Mouse (Mus musculus): ENCODE results near the gene Ttc28.

DNA sequence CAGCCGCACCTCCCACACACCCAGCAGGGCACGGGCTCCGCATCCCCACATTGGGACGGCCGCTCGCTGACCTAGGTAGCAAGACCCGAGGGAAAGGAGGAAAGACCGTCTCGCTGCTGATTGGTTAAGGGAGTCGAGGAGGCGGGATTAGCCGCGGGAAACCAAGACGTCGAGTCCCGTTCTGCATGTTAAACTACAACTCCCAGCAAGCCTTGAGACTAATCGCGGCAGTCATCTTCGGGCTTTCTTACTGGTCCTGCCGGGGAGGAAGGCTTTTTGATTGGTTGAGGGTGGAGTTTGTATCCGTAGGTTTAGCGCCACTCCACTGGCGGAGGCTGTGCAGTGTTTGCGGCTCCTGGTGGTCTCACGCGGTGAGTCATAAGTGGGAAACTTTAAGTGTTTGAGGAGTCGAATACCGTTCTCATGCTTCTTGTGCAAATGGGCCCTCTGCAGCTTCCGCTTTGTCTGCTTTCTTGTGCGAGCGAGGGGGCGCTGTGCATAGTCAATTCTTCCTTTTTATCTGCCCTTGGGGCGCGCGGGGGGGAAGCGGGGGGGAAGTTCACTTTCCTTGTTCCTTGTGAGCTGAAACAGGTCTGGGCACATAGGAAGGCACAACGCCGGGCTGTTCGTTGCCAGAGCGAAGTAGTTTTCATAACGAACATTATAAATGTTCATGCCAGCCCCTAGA, 39.8 kb upstream of the Ttc28 start, which contains the start of the genes Hscb and Chek2:
- TF ChIP-seq CTCF (IDR thresholded peaks at IDR 0.05; ENCODE audit: low read depth) (peak; percentile 68), EP300 (optimal IDR thresholded peaks at IDR 0.05) (no peak)

Data from stomach, postnatal 0 days (tissue).